Mouse (Mus musculus): ENCODE measurements around the gene Prpsap1. TPM values are rescaled to one million over a fixed set of nuclear protein-coding genes. Genes with fewer than 3 reads are reported as not detected.

Prpsap1 gene
- polyA plus RNA-seq, 1 experiment = 81.0 TPM

DNA sequence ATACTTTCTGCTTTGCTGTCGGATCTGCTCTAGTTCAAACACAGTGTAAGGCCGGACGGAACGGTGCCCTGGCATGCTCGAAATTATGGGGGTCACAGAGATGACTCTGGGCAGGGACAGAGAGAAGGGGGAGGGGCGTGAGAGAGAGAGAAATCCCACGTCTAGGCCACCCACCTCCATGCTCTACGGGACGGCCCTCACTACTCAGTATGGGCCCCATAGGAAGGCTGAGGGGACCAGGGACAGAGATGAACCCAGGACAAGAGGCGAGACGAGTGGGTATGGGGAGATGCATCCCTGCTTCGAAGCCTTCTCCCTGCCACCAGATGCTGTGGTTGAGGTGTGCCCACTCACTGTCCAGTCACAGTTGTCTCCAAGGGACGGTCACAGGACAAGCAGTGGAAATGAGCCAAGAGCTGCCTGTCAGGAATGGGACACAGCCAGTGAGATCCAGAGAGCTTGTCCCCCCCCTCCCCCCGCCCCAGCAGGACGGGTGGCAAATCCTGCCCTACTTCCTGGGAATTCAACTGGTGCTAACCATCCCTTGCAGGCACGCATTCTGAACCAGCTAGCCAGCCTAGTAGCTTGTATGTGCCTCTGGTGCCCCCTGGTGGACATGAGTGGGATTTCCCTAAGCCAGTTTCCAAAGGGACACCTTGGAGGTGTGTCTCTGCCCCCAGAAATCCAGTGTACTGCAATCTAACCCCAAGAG, 48.2 kb downstream of the Prpsap1 start:
- Histone ChIP-seq H3K79me2 (ENCODE audit: control insufficient read depth, insufficient read depth) (no peaks in the 10 kb centered on the region), H3K79me3 (ENCODE audit: low read depth) (no peaks in the 10 kb centered on the region), H3K36me3 (ENCODE audit: control insufficient read depth, insufficient read depth) (no peaks in the 10 kb centered on the region), H3ac (ENCODE audit: control insufficient read depth, insufficient read length, low read depth) (no peak overlapping the region), H3K27me3 (ENCODE audit: control insufficient read depth, insufficient read depth, insufficient read length) (peaks cover 7% of the 10 kb centered on the region), H3K4me3 (ENCODE audit: insufficient read depth, poor library complexity, severe bottlenecking) (no peak overlapping the region)
- TF ChIP-seq USF1 (IDR thresholded peaks at IDR 0.05; ENCODE audit: low read depth) = no peak
- no peak for TF ChIP-seq CEBPB (IDR thresholded peaks at IDR 0.05; ENCODE audit: low read depth)
- TF ChIP-seq CTCF (IDR thresholded peaks at IDR 0.05; ENCODE audit: control insufficient read depth, insufficient read depth, insufficient read length) = peak; percentile 89
- no peak for TF ChIP-seq MYOD1 (IDR thresholded peaks at IDR 0.05; ENCODE audit: control insufficient read depth, insufficient read length, low read depth)
- no peak for TF ChIP-seq MYOG (IDR thresholded peaks at IDR 0.05; ENCODE audit: control insufficient read depth, extremely low read depth, insufficient read length)

DNA sequence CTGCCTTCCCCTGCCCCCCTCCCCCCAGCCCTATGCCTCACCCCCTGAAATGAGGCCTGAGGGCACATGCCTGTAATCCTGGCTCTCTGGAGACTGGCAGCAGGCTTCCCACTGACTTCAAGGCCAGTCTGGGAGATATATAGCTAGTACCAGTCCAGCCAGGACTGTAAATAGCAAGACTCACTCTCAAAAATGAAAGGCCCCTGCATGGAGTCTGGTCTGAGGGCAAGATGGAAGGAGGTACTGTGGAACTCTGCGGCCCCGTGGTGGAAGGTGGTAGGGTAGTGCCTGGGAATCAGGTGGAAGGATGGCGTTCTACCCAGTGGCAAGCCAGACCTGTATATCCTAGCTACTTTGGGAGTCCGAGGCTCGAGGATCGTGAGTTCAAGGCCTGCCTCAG, 50.1 kb downstream of the Prpsap1 start:
- H3K79me2 ChIP-seq (ENCODE audit: control insufficient read depth, insufficient read depth) = no peaks in the 10 kb centered on the region
- no peak overlapping the region for H3K4me3 ChIP-seq (ENCODE audit: insufficient read depth, poor library complexity, severe bottlenecking)
- no peak overlapping the region for H3ac ChIP-seq (ENCODE audit: control insufficient read depth, insufficient read length, low read depth)
- no peaks in the 10 kb centered on the region for H3K79me3 ChIP-seq (ENCODE audit: low read depth)
- peaks cover 5% of the 10 kb centered on the region for H3K36me3 ChIP-seq (ENCODE audit: control insufficient read depth, insufficient read depth)
- TF ChIP-seq USF1 (IDR thresholded peaks at IDR 0.05; ENCODE audit: low read depth) (no peak), FOSL1 (IDR thresholded peaks at IDR 0.05; ENCODE audit: insufficient read depth, low read length, poor library complexity, severe bottlenecking) (no peak), CTCF (IDR thresholded peaks at IDR 0.05; ENCODE audit: control insufficient read depth, insufficient read depth, insufficient read length) (no peak), CEBPB (IDR thresholded peaks at IDR 0.05; ENCODE audit: low read depth) (no peak), MYOD1 (IDR thresholded peaks at IDR 0.05; ENCODE audit: control insufficient read depth, insufficient read length, low read depth) (no peak), MYOG (IDR thresholded peaks at IDR 0.05; ENCODE audit: control insufficient read depth, extremely low read depth, insufficient read length) (no peak), MAX (IDR thresholded peaks at IDR 0.05) (no peak)
- H3K27me3 ChIP-seq (ENCODE audit: control insufficient read depth, insufficient read depth, insufficient read length) = peaks cover 7% of the 10 kb centered on the region

- Histone ChIP-seq H3ac (ENCODE audit: control insufficient read depth, insufficient read length, low read depth) (no peak overlapping the region), H3K36me3 (ENCODE audit: control insufficient read depth, insufficient read depth) (peaks cover 5% of the 10 kb centered on the region), H3K79me3 (ENCODE audit: low read depth) (no peaks in the 10 kb centered on the region), H3K27me3 (ENCODE audit: control insufficient read depth, insufficient read depth, insufficient read length) (peaks cover 6% of the 10 kb centered on the region), H3K79me2 (ENCODE audit: control insufficient read depth, insufficient read depth) (no peaks in the 10 kb centered on the region), H3K4me3 (ENCODE audit: insufficient read depth, poor library complexity, severe bottlenecking) (no peak overlapping the region)
- no peak for TF ChIP-seq CEBPB (IDR thresholded peaks at IDR 0.05; ENCODE audit: low read depth)
- TF ChIP-seq MAX (IDR thresholded peaks at IDR 0.05) = no peak
- no peak for TF ChIP-seq CTCF (IDR thresholded peaks at IDR 0.05; ENCODE audit: control insufficient read depth, insufficient read depth, insufficient read length)
- no peak for TF ChIP-seq MYOD1 (IDR thresholded peaks at IDR 0.05; ENCODE audit: control insufficient read depth, insufficient read length, low read depth)
- TF ChIP-seq USF1 (IDR thresholded peaks at IDR 0.05; ENCODE audit: low read depth) = no peak
- no peak for TF ChIP-seq MYOG (IDR thresholded peaks at IDR 0.05; ENCODE audit: control insufficient read depth, extremely low read depth, insufficient read length)
- TF ChIP-seq FOSL1 (IDR thresholded peaks at IDR 0.05; ENCODE audit: insufficient read depth, low read length, poor library complexity, severe bottlenecking) = no peak
These were observed 50.7 kb downstream of the Prpsap1 start for GRCm38 (mm10) chr11:116443311-116443710.

GRCm38 (mm10) chr11:116442867-116443177, 51.2 kb downstream of the Prpsap1 start:
- H3K4me3 ChIP-seq (ENCODE audit: insufficient read depth, poor library complexity, severe bottlenecking) = no peak overlapping the region
- no peak overlapping the region for H3ac ChIP-seq (ENCODE audit: control insufficient read depth, insufficient read length, low read depth)
- peaks cover 1% of the 10 kb centered on the region for H3K27me3 ChIP-seq (ENCODE audit: control insufficient read depth, insufficient read depth, insufficient read length)
- H3K79me2 ChIP-seq (ENCODE audit: control insufficient read depth, insufficient read depth) = no peaks in the 10 kb centered on the region
- H3K79me3 ChIP-seq (ENCODE audit: low read depth) = no peaks in the 10 kb centered on the region
- TF ChIP-seq MYOD1 (IDR thresholded peaks at IDR 0.05; ENCODE audit: control insufficient read depth, insufficient read length, low read depth) = no peak
- no peak for TF ChIP-seq USF1 (IDR thresholded peaks at IDR 0.05; ENCODE audit: low read depth)
- no peak for TF ChIP-seq CTCF (IDR thresholded peaks at IDR 0.05; ENCODE audit: control insufficient read depth, insufficient read depth, insufficient read length)
- no peak for TF ChIP-seq MYOG (IDR thresholded peaks at IDR 0.05; ENCODE audit: control insufficient read depth, extremely low read depth, insufficient read length)
- TF ChIP-seq MAX (IDR thresholded peaks at IDR 0.05) = no peak
- no peak for TF ChIP-seq FOSL1 (IDR thresholded peaks at IDR 0.05; ENCODE audit: insufficient read depth, low read length, poor library complexity, severe bottlenecking)
- TF ChIP-seq CEBPB (IDR thresholded peaks at IDR 0.05; ENCODE audit: low read depth) = no peak
- H3K36me3 ChIP-seq (ENCODE audit: control insufficient read depth, insufficient read depth) = peaks cover 5% of the 10 kb centered on the region

DNA sequence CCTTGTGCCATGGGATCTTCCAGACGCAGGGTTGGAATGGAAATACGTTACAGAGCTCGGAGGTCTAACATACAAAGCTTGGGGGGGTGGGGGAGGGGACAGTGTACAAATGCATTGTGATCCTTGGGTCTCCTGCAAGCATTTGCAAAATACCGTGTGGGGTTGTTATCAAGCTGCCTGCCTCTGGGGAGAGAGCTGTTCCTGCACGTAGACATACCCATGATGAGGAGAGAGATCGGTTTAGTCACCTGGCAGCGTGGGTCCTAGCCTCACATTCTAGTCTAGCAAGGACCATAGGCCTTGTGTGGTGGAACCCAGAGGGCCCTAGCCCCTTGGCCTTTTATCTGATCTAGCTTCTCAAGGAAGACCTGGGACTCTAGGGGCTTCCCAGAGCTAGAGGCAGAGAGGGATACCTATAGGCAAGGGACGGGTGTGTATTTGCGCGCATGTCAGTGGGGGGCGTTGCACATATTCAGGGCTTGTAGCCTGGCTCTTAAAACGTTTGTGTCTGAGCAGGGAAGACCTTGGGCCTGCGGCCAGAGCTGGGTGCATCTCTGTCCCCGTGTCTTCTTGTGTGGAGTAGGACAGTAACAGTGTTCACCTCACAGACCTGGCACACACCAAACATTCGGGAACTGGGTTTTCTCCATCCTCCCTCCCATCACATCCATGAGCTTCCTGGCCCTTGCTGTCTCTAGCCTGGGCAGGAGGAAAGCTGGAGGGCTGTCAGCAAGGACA, 51.7 kb downstream of the Prpsap1 start:
- H3K27me3 ChIP-seq (ENCODE audit: control insufficient read depth, insufficient read depth, insufficient read length) = no peaks in the 10 kb centered on the region
- TF ChIP-seq MYOG (IDR thresholded peaks at IDR 0.05; ENCODE audit: control insufficient read depth, extremely low read depth, insufficient read length) (no peak), FOSL1 (IDR thresholded peaks at IDR 0.05; ENCODE audit: insufficient read depth, low read length, poor library complexity, severe bottlenecking) (no peak), MAX (IDR thresholded peaks at IDR 0.05) (no peak), CTCF (IDR thresholded peaks at IDR 0.05; ENCODE audit: control insufficient read depth, insufficient read depth, insufficient read length) (no peak), MYOD1 (IDR thresholded peaks at IDR 0.05; ENCODE audit: control insufficient read depth, insufficient read length, low read depth) (no peak), USF1 (IDR thresholded peaks at IDR 0.05; ENCODE audit: low read depth) (no peak), CEBPB (IDR thresholded peaks at IDR 0.05; ENCODE audit: low read depth) (no peak)
- no peaks in the 10 kb centered on the region for H3K79me2 ChIP-seq (ENCODE audit: control insufficient read depth, insufficient read depth)
- no peak overlapping the region for H3K4me3 ChIP-seq (ENCODE audit: insufficient read depth, poor library complexity, severe bottlenecking)
- no peak overlapping the region for H3ac ChIP-seq (ENCODE audit: control insufficient read depth, insufficient read length, low read depth)
- no peaks in the 10 kb centered on the region for H3K79me3 ChIP-seq (ENCODE audit: low read depth)
- peaks cover 9% of the 10 kb centered on the region for H3K36me3 ChIP-seq (ENCODE audit: control insufficient read depth, insufficient read depth)
